ENCODE assay signal across 9 mouse cellular contexts in the genomic region with DNA sequence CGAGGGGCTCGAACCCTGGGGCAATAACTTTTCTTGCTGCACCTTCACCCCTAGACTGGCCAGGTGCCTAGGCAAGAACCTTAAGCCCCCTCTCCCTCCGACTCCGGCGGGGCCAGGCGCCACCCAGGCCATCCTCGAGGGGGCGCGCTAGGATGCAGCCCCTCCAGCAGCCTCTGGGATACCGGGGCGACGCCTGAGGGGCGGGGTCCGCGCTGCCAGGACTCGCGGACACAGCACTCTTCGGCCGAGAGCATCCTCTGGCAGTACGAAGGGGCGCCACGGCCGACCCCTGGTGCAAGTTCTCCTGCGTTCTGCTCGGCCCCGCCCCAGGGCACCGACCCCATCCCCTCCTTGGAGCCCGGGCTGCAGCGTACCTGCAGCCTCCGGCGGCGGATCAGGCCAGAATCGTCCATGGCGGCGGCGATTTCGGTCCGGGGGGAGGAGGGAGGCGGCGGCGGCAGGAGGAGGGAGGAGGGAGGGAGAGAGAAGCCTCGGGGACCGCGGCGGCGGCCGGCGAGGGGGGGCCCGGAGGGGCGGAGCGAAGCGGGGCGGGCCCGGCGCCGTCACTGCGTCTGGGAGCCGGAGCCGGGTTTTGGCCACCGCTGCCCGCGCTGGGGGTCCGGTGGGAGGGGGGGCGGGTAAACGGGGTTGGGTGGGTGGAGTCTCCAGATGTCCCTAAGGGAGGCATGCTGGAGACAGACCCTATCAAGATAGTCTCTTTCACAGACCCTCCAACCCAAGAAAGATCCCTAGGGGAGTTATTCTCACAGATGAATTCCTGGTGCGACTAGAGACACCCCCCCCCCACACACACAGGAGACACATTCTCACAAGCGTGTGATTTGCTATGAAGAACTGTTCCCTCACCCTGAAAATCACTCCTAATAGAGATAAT. TPM values are rescaled to one million over a fixed set of nuclear protein-coding genes. Genes with fewer than 3 reads are reported as not detected.
DNase-seq lines count a peak whose midpoint lies in the region; ATAC-seq and TF ChIP-seq lines count a peak whose summit lies in the region.
"Had no signal": no experiment of that assay in that cellular context is flagged by ENCODE, and none has a peak within 500 bp of the region (broad histone marks: within the 10 kb centered on the region; RNA-seq: fewer than 3 reads in every experiment).

No protein-coding gene starts in this region.

- TF ChIP-seq CTCF in heart, adult 2 months (IDR thresholded peaks at IDR 0.05): peak; percentile 33
- TF ChIP-seq CTCF in liver, postnatal 0 days (IDR thresholded peaks at IDR 0.05; ENCODE audit: low read depth): peak; percentile 25

- TF ChIP-seq EP300 in heart, adult 2 months (IDR thresholded peaks at IDR 0.05; ENCODE audit: insufficient read depth, low read depth, low read length): no peak
- no peak for TF ChIP-seq EP300 in liver, postnatal 0 days (IDR thresholded peaks at IDR 0.05; ENCODE audit: low read depth)

- WGBS in heart, adult 2 months: 1% methylated on average over 52 of the region's 67 CpGs
- 2% methylated on average over 42 of the region's 67 CpGs for WGBS in liver, postnatal 0 days (ENCODE audit: insufficient replicate concordance)

- peak overlapping the region; percentile 47 for H3K4me2 ChIP-seq in liver, postnatal 0 days (ENCODE audit: low read depth, low read length)

- no peaks in the 10 kb centered on the region; the same call in 1 of the 2 replicates for H3K4me1 ChIP-seq in heart, adult 2 months (ENCODE audit: control insufficient read depth, insufficient read depth, low read length)
- H3K4me1 ChIP-seq in liver, postnatal 0 days (ENCODE audit: insufficient read depth): peaks cover 11% of the 10 kb centered on the region

- no peak overlapping the region for H3K27ac ChIP-seq in heart, adult 2 months
- no peak overlapping the region for H3K27ac ChIP-seq in liver, postnatal 0 days (ENCODE audit: low read depth)

- TF ChIP-seq POLR2A in heart, adult 2 months (IDR thresholded peaks at IDR 0.05; ENCODE audit: insufficient read depth, low read depth, low read length): no peak

- no peaks in the 10 kb centered on the region for H3K79me2 ChIP-seq in heart, adult 2 months (replicated peaks; ENCODE audit: control insufficient read depth, insufficient read depth, low read length)

- H3K9me3 ChIP-seq in liver, postnatal 0 days (ENCODE audit: low read length): no peaks in the 10 kb centered on the region

- 0 out of 2 replicates have a peak overlapping the region, but pooled peaks have one; percentile 22 for H3K4me3 ChIP-seq in heart, adult 2 months
- peak overlapping the region; percentile 25; the same call in 1 of the 2 replicates for H3K4me3 ChIP-seq in liver, postnatal 0 days (ENCODE audit: low read depth, low read length)

- H3K36me3 ChIP-seq in heart, adult 2 months (ENCODE audit: control insufficient read depth, insufficient read depth, low read length): no peaks in the 10 kb centered on the region
- no peaks in the 10 kb centered on the region for H3K36me3 ChIP-seq in liver, postnatal 0 days (replicated peaks; ENCODE audit: insufficient read depth, low read length)

- H3K27me3 ChIP-seq in heart, adult 2 months (ENCODE audit: control insufficient read depth, insufficient read depth, low read length): peaks cover 8% of the 10 kb centered on the region
- H3K27me3 ChIP-seq in liver, postnatal 0 days (ENCODE audit: insufficient read depth, low read length): peaks cover 71% of the 10 kb centered on the region

- intact Hi-C loops in heart, adult 2 months (cut with DNase I): no loop called here

- ATAC-seq in granulocyte monocyte progenitor cell, adult 5-6 weeks (replicated peaks; ENCODE audit: poor library complexity, severe bottlenecking): peak; percentile 51
- ATAC-seq in liver, postnatal 0 days: no peak
- no peak for ATAC-seq in activated CD4-positive, CD25-positive, alpha-beta regulatory T cell, adult 4 months

- DNase-seq in heart, adult 2 months: no peak
- no peak for DNase-seq in heart, adult 8-10 months (ENCODE audit: low spot score)
- DNase-seq in thymus, postnatal 25 days: peak; percentile 18
- DNase-seq in thymus, adult 18-20 months: no peak
- no peak for DNase-seq in liver, postnatal 0 days
- peak; percentile 22 to 32 for DNase-seq in thymus, postnatal 36 days

- no peak overlapping the region for H3K9ac ChIP-seq in heart, adult 2 months (ENCODE audit: low read depth, low read length)
- no peak overlapping the region for H3K9ac ChIP-seq in liver, postnatal 0 days (replicated peaks)

RNA-seq across cellular contexts. Expression of a gene that starts 0.9 kb away (rescaled TPM):
- not detected for total RNA-seq in heart, adult 2 months (2021)
- polyA plus RNA-seq in heart, adult 2 months (2012; rRNA removed): not detected in 2 replicates
- total RNA-seq in heart, adult 8-10 months (2022): not detected
- total RNA-seq in granulocyte monocyte progenitor cell, adult 5-6 weeks (2014; fragmentation: Nextera tagmentation): not detected in 2 replicates
- total RNA-seq in granulocyte monocyte progenitor cell, adult 5-6 weeks (2017): not detected in 2 replicates
- polyA plus RNA-seq in liver, postnatal 0 days (2015; fragmentation: Nextera tagmentation; extraction: Ambion mirVana): 0.09 TPM in 1 of 2 replicates, not detected in the other
- polyA plus RNA-seq in activated CD4-positive, CD25-positive, alpha-beta regulatory T cell, adult 4 months (2017; shearing (Covaris generic)): not detected
- polyA plus RNA-seq: gonadal fat pad, adult 2 months had no signal

RNA-seq across cellular contexts. Expression of a gene that starts 8.7 kb away (rescaled TPM):
- total RNA-seq in heart, adult 2 months (2021): under 1 TPM; 0.07 to 0.10 TPM
- 0.16 and 0.18 TPM in 2 replicates for polyA plus RNA-seq in heart, adult 2 months (2012; rRNA removed)
- total RNA-seq in heart, adult 8-10 months (2022): under 1 TPM; 0.06 to 0.19 (median 0.13) TPM
- not detected in 2 replicates for total RNA-seq in granulocyte monocyte progenitor cell, adult 5-6 weeks (2014; fragmentation: Nextera tagmentation)
- total RNA-seq in granulocyte monocyte progenitor cell, adult 5-6 weeks (2017): not detected in 2 replicates
- 0.07 TPM in 1 of 2 replicates, not detected in the other for polyA plus RNA-seq in liver, postnatal 0 days (2015; fragmentation: Nextera tagmentation; extraction: Ambion mirVana)
- polyA plus RNA-seq in activated CD4-positive, CD25-positive, alpha-beta regulatory T cell, adult 4 months (2017; shearing (Covaris generic)): 1 to 10 TPM in 1 of 2 experiments, under 1 TPM in 1; 0.64 to 1.0 TPM

RNA-seq across cellular contexts. Expression of a gene that starts 23.4 kb away (rescaled TPM):
- 1 to 10 TPM; 1.3 to 2.1 TPM for total RNA-seq in heart, adult 2 months (2021)
- polyA plus RNA-seq in heart, adult 2 months (2012; rRNA removed): not detected in 2 replicates
- 1 to 10 TPM in 2 of 4 experiments, not detected in 2; 2.4 to 5.9 TPM for total RNA-seq in heart, adult 8-10 months (2022)
- not detected in 2 replicates for total RNA-seq in granulocyte monocyte progenitor cell, adult 5-6 weeks (2014; fragmentation: Nextera tagmentation)
- total RNA-seq in granulocyte monocyte progenitor cell, adult 5-6 weeks (2017): not detected in 2 replicates
- 0.89 TPM in 1 of 2 replicates, not detected in the other for polyA plus RNA-seq in liver, postnatal 0 days (2015; fragmentation: Nextera tagmentation; extraction: Ambion mirVana)
- not detected for polyA plus RNA-seq in activated CD4-positive, CD25-positive, alpha-beta regulatory T cell, adult 4 months (2017; shearing (Covaris generic))

RNA-seq across cellular contexts. Expression of a gene that starts 23.5 kb away (rescaled TPM):
- 100 to 1,000 TPM; 591 to 662 TPM for total RNA-seq in heart, adult 2 months (2021)
- polyA plus RNA-seq in heart, adult 2 months (2012; rRNA removed): 464 and 584 TPM in 2 replicates
- total RNA-seq in heart, adult 8-10 months (2022): 100 to 1,000 TPM; 644 to 711 (median 676) TPM
- 210 and 303 TPM in 2 replicates for total RNA-seq in granulocyte monocyte progenitor cell, adult 5-6 weeks (2014; fragmentation: Nextera tagmentation)
- 360 and 421 TPM in 2 replicates for total RNA-seq in granulocyte monocyte progenitor cell, adult 5-6 weeks (2017)
- 780 and 831 TPM in 2 replicates for polyA plus RNA-seq in liver, postnatal 0 days (2015; fragmentation: Nextera tagmentation; extraction: Ambion mirVana)
- 100 to 1,000 TPM; 246 to 312 TPM for polyA plus RNA-seq in activated CD4-positive, CD25-positive, alpha-beta regulatory T cell, adult 4 months (2017; shearing (Covaris generic))

RNA-seq across cellular contexts. Expression of a gene that starts 23.7 kb away (rescaled TPM):
- 10 to 100 TPM; 38.1 to 50.5 TPM for total RNA-seq in heart, adult 2 months (2021)
- 33.7 and 46.3 TPM in 2 replicates for polyA plus RNA-seq in heart, adult 2 months (2012; rRNA removed)
- total RNA-seq in heart, adult 8-10 months (2022): 10 to 100 TPM; 41.9 to 61.3 (median 55.0) TPM
- total RNA-seq in granulocyte monocyte progenitor cell, adult 5-6 weeks (2014; fragmentation: Nextera tagmentation): 116 and 172 TPM in 2 replicates
- total RNA-seq in granulocyte monocyte progenitor cell, adult 5-6 weeks (2017): 91.3 and 148 TPM in 2 replicates
- polyA plus RNA-seq in liver, postnatal 0 days (2015; fragmentation: Nextera tagmentation; extraction: Ambion mirVana): 67.1 and 70.8 TPM in 2 replicates
- 10 to 100 TPM; 68.9 to 91.0 TPM for polyA plus RNA-seq in activated CD4-positive, CD25-positive, alpha-beta regulatory T cell, adult 4 months (2017; shearing (Covaris generic))

Comparison
In these comparisons a context has a peak if more than half of its experiments do, and no peak if none do; other contexts are left out.
1. DNase-seq: peak in thymus, postnatal 25 days (single experiment) and thymus, postnatal 36 days (2 of 2); none in heart, adult 2 months (0 of 2), heart, adult 8-10 months (single experiment), thymus, adult 18-20 months (0 of 2) and liver, postnatal 0 days (single experiment).